Mouse (Mus musculus): ENCODE measurements around the gene Scoc. TPM values are rescaled to one million over a fixed set of nuclear protein-coding genes. Genes with fewer than 3 reads are reported as not detected.

Gene Scoc
- polyA plus RNA-seq (2012; fragmentation: generic; extraction: Trizol): 10 to 100 TPM in 1 of 2 experiments, 1 to 10 TPM in 1; 4.7 to 14.5 TPM

GRCm38 (mm10) chr8:83458222-83458621 lies at the start of gene Scoc:
Gene Scoc, minus strand, starts transcription at chr8:83458391.

GRCm38 (mm10) chr8:83389316-83390005 lies 68.7 kb downstream of the Scoc start, which contains the start of gene Clgn:
Gene Clgn, plus strand, starts transcription at chr8:83389867.

Other genes with a start within 250 kb of the Scoc start
- gene Ucp1, start 168.0 kb downstream of the Scoc start, polyA plus RNA-seq (2012; fragmentation: generic; extraction: Trizol): not detected
- 1 to 10 TPM in 1 of 2 experiments, under 1 TPM in 1; 0.16 to 1.2 TPM for gene Elmod2, start 125.9 kb downstream of the Scoc start, polyA plus RNA-seq (2012; fragmentation: generic; extraction: Trizol)
- gene Mgat4d, start 109.9 kb downstream of the Scoc start, polyA plus RNA-seq (2012; fragmentation: generic; extraction: Trizol): not detected
- not detected for gene Clgn, start 68.5 kb downstream of the Scoc start, polyA plus RNA-seq (2012; fragmentation: generic; extraction: Trizol)
- not detected for gene Olfr370, start 77.4 kb upstream of the Scoc start, polyA plus RNA-seq (2012; fragmentation: generic; extraction: Trizol)
- gene Ndufb7, start 108.3 kb upstream of the Scoc start, polyA plus RNA-seq (2012; fragmentation: generic; extraction: Trizol): 100 to 1,000 TPM; 393 to 579 TPM
- 100 to 1,000 TPM; 261 to 327 TPM for gene Tecr, start 149.6 kb upstream of the Scoc start, polyA plus RNA-seq (2012; fragmentation: generic; extraction: Trizol)
- gene Dnajb1, start 149.8 kb upstream of the Scoc start, polyA plus RNA-seq (2012; fragmentation: generic; extraction: Trizol): 10 to 100 TPM; 21.4 to 22.5 TPM
- gene Gipc1, start 194.3 kb upstream of the Scoc start, polyA plus RNA-seq (2012; fragmentation: generic; extraction: Trizol): 10 to 100 TPM; 52.6 to 79.8 TPM
- gene Ptger1, start 208.3 kb upstream of the Scoc start, polyA plus RNA-seq (2012; fragmentation: generic; extraction: Trizol): 1 to 10 TPM in 1 of 2 experiments, under 1 TPM in 1; 0.22 to 6.8 TPM
- gene Pkn1, start 240.8 kb upstream of the Scoc start, polyA plus RNA-seq (2012; fragmentation: generic; extraction: Trizol): 10 to 100 TPM; 27.6 to 40.0 TPM